In the genomic region with DNA sequence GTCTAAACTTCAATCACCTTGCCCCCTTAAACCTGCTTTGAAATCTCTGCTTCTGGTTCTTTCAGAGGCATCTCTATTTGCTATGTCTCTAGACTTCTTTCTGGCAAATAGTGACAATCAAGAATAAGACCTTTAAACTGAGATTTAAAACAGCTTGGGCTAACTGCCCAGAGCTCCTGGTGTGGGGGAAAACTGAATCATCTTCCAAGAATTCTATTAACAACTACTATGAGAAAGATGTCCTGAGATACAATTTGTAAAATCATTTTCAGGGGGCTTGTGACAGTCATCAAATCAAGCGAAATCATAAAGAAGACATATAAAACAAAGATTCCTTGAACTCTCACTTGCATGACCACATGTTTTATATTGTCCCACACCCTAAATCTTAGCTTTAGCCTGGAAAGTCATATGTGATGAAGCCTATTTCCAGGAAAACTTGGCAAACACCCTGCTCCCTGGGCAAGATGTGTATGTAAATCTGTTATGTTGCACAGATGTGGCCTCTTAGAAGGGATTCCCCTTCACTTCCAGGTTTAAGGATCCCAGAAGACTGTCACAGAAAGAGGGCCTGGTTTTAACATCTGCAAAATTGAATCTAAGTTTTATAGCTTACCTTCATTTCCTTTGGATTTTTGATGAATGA, we compare ENCODE assay signal across 30 mouse cellular contexts.
DNase-seq lines count a peak whose midpoint lies in the region; ATAC-seq and TF ChIP-seq lines count a peak whose summit lies in the region.
"Had no signal": no experiment of that assay in that cellular context is flagged by ENCODE, and none has a peak within 500 bp of the region (broad histone marks: within the 10 kb centered on the region; RNA-seq: fewer than 3 reads in every experiment).

No protein-coding gene starts in this region.

- H3K36me3 ChIP-seq in lung, embryonic 14.5 days (ENCODE audit: insufficient read depth): no peaks in the 10 kb centered on the region
- no peaks in the 10 kb centered on the region for H3K36me3 ChIP-seq in limb, embryonic 14.5 days (ENCODE audit: control insufficient read depth, insufficient read depth, low read length)
- H3K36me3 ChIP-seq: embryonic facial prominence, embryonic 15.5 days; forebrain, embryonic 10.5 days; heart, embryonic 12.5 days; heart, embryonic 15.5 days; hindbrain, embryonic 10.5 days; hindbrain, embryonic 13.5 days; intestine, embryonic 15.5 days had no signal

- H3K27ac ChIP-seq in lung, embryonic 14.5 days (ENCODE audit: low read depth): no peak overlapping the region
- H3K27ac ChIP-seq in limb, embryonic 14.5 days (replicated peaks; ENCODE audit: low read depth, low read length): no peak overlapping the region
- H3K27ac ChIP-seq: embryonic facial prominence, embryonic 15.5 days; forebrain, embryonic 10.5 days; forebrain, embryonic 13.5 days; gastrocnemius, adult 2 months; heart, embryonic 15.5 days; hindbrain, embryonic 10.5 days; hindbrain, embryonic 13.5 days; intestine, embryonic 15.5 days had no signal

- no peak overlapping the region for H3K4me2 ChIP-seq in lung, embryonic 14.5 days
- no peak overlapping the region for H3K4me2 ChIP-seq in limb, embryonic 14.5 days (replicated peaks; ENCODE audit: low read depth, low read length, severe bottlenecking)
- H3K4me2 ChIP-seq: embryonic facial prominence, embryonic 15.5 days; forebrain, embryonic 13.5 days; heart, embryonic 12.5 days; heart, embryonic 15.5 days; hindbrain, embryonic 13.5 days; intestine, embryonic 15.5 days had no signal

- TF ChIP-seq CTCF in lung, embryonic 14.5 days (IDR thresholded peaks at IDR 0.05; ENCODE audit: low read depth): no peak
- TF ChIP-seq CTCF in brain, embryonic 14.5 days (IDR thresholded peaks at IDR 0.05; ENCODE audit: borderline replicate concordance, extremely low read depth, insufficient read depth, insufficient read length): no peak

- H3K4me3 ChIP-seq in lung, embryonic 14.5 days (ENCODE audit: low read depth, low read length): no peak overlapping the region
- H3K4me3 ChIP-seq in limb, embryonic 14.5 days (replicated peaks; ENCODE audit: low read length): no peak overlapping the region
- H3K4me3 ChIP-seq: embryonic facial prominence, embryonic 15.5 days; erythroblast, embryonic 14.5 days; forebrain, embryonic 10.5 days; forebrain, embryonic 13.5 days; gastrocnemius, adult 2 months; heart, embryonic 12.5 days; heart, embryonic 15.5 days; hindbrain, embryonic 10.5 days; hindbrain, embryonic 13.5 days; intestine, embryonic 15.5 days had no signal

- ATAC-seq in lung, embryonic 14.5 days (ENCODE audit: insufficient read depth): no peak
- ATAC-seq in limb, embryonic 14.5 days (ENCODE audit: low FRiP score, low read depth): peak; percentile 82
- ATAC-seq: forebrain, embryonic 13.5 days; forebrain, embryonic 16.5 days; hindbrain, embryonic 16.5 days; intestine, embryonic 15.5 days had no signal

- H3K9me3 ChIP-seq in lung, embryonic 14.5 days (ENCODE audit: low read depth, low read length): no peaks in the 10 kb centered on the region
- no peaks in the 10 kb centered on the region for H3K9me3 ChIP-seq in limb, embryonic 14.5 days (ENCODE audit: control insufficient read depth, low read length)
- H3K9me3 ChIP-seq: embryonic facial prominence, embryonic 15.5 days; forebrain, embryonic 10.5 days; forebrain, embryonic 13.5 days; heart, embryonic 12.5 days; heart, embryonic 15.5 days; hindbrain, embryonic 10.5 days; hindbrain, embryonic 13.5 days; intestine, embryonic 15.5 days had no signal

- TF ChIP-seq POLR2A in brain, embryonic 14.5 days (IDR thresholded peaks at IDR 0.05; ENCODE audit: borderline replicate concordance, extremely low read depth, insufficient read depth, insufficient read length, poor library complexity, severe bottlenecking): no peak
- no peak for TF ChIP-seq POLR2A in limb, embryonic 14.5 days (IDR thresholded peaks at IDR 0.05; ENCODE audit: borderline replicate concordance, extremely low read depth, insufficient read depth, insufficient read length)

- 69% methylated on average over 1 of the region's 1 CpGs for WGBS in lung, embryonic 14.5 days
- 56% methylated on average over 1 of the region's 1 CpGs for WGBS in limb, embryonic 14.5 days

- H3K4me1 ChIP-seq in lung, embryonic 14.5 days (ENCODE audit: insufficient read depth): no peaks in the 10 kb centered on the region
- H3K4me1 ChIP-seq in limb, embryonic 14.5 days (ENCODE audit: control insufficient read depth, insufficient read depth, low read length): no peaks in the 10 kb centered on the region
- H3K4me1 ChIP-seq: embryonic facial prominence, embryonic 15.5 days; forebrain, embryonic 10.5 days; forebrain, embryonic 13.5 days; heart, embryonic 12.5 days; heart, embryonic 15.5 days; hindbrain, embryonic 10.5 days; hindbrain, embryonic 13.5 days; intestine, embryonic 15.5 days had no signal

- peak; percentile 63 for DNase-seq in lung, embryonic 14.5 days
- no peak for DNase-seq in lung, adult 18-20 months
- peak; percentile 80 for DNase-seq in NIH3T3 (ENCODE audit: low read depth)
- peak; percentile 5 for DNase-seq in brain, embryonic 14.5 days (ENCODE audit: low read depth)
- DNase-seq in limb, embryonic 14.5 days (ENCODE audit: low spot score): peak; percentile 85
- DNase-seq in layer of hippocampus, postnatal 36 days: no peak
- DNase-seq in gastrocnemius, adult 8-10 months (ENCODE audit: low spot score in 2 of 2): no peak
- no peak for DNase-seq in cerebellum, adult 9-10 months
- DNase-seq: adrenal gland, adult 8-10 months; adrenal gland, postnatal 25 days; cerebellum, adult 18-20 months; cerebellum, postnatal 10 days; cerebellum, postnatal 36 days; embryo, embryonic 11 days; gastrocnemius, adult 2 months; gastrocnemius, postnatal 25 days; heart, adult 18-20 months; heart, postnatal 10 days; heart, postnatal 36 days had no signal

- H3K9ac ChIP-seq in lung, embryonic 14.5 days: no peak overlapping the region
- H3K9ac ChIP-seq in limb, embryonic 14.5 days (ENCODE audit: low read depth, low read length, severe bottlenecking): no peak overlapping the region
- H3K9ac ChIP-seq: embryonic facial prominence, embryonic 15.5 days; forebrain, embryonic 13.5 days; heart, embryonic 12.5 days; heart, embryonic 15.5 days; hindbrain, embryonic 13.5 days; intestine, embryonic 15.5 days had no signal

- H3K27me3 ChIP-seq in lung, embryonic 14.5 days (ENCODE audit: insufficient read depth, low read length): no peaks in the 10 kb centered on the region
- H3K27me3 ChIP-seq in limb, embryonic 14.5 days (ENCODE audit: control insufficient read depth, insufficient read depth, low read length): no peaks in the 10 kb centered on the region
- H3K27me3 ChIP-seq: embryonic facial prominence, embryonic 15.5 days; forebrain, embryonic 13.5 days; heart, embryonic 12.5 days; heart, embryonic 15.5 days; hindbrain, embryonic 13.5 days; intestine, embryonic 15.5 days had no signal

Comparison
In these comparisons a context has a peak if more than half of its experiments do, and no peak if none do; other contexts are left out.
1. DNase-seq: peak in lung, embryonic 14.5 days (single experiment), NIH3T3 (single experiment), brain, embryonic 14.5 days (single experiment) and limb, embryonic 14.5 days (single experiment); none in lung, adult 18-20 months (0 of 2), layer of hippocampus, postnatal 36 days (0 of 2), gastrocnemius, adult 8-10 months (0 of 2) and cerebellum, adult 9-10 months (single experiment).